Mouse (Mus musculus) adrenal gland, postnatal 25 days (tissue): ENCODE measurements around the gene P4ha1. TPM values are rescaled to one million over a fixed set of nuclear protein-coding genes. Genes with fewer than 3 reads are reported as not detected.

Experiments used
- DNase-seq: peaks from one replicate; pipeline ENCODE4 v3.0.0; 2021; ENCODE audit warnings: mixed read lengths
- total RNA-seq: library from RNA; stranded (reverse); gene quantifications from 2 replicates; pipeline ENCODE4 v1.2.3, GENCODE M21; 2021

The P4ha1 gene
- total RNA-seq, 1 experiment from 2014 or later: 30.3 TPM

GRCm38 (mm10) chr10:59323488-59324161, 529 bp downstream of the P4ha1 start:
- DNase-seq: peak; percentile 82

GRCm38 (mm10) chr10:59324311-59325165, 1.4 kb downstream of the P4ha1 start:
- DNase-seq: no peak

DNA sequence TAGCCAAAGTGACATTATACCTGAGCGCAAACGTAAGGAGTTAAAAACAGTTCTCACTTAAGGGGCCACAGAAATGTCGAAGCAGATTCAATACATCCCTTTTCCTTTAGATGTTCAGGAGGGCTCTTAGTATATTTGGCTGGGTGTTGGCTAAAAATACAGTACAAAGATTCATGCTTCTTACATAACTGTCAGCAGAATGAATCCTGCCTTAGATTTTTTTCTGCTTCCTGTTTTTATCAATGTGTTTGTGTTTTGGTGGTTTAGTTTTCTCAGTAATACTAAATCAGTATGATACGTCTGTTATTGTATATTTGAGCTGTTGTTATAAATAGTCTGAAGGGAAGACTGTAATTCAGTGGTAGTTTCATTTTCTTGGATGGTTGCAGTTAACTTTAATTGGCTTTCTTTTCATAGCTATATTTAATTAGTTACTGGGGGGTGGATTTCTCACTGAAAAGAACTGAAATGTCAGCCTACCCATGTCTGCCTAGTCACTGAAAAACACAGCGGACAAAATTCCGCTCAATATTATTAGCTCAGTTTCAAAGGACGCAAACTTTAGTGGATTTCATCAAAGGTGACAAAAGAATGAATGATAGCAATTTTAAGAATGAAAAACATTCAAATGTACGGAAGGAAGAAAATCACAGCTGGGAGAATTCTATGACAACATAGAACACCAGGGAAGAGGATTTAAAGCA, 3.7 kb downstream of the P4ha1 start:
- DNase-seq: no peak

- no peak for DNase-seq
Observed at GRCm38 (mm10) chr10:59327316-59327710, 4.2 kb downstream of the P4ha1 start.

- DNase-seq: no peak
Observed at GRCm38 (mm10) chr10:59331546-59332256, 8.6 kb downstream of the P4ha1 start.

DNA sequence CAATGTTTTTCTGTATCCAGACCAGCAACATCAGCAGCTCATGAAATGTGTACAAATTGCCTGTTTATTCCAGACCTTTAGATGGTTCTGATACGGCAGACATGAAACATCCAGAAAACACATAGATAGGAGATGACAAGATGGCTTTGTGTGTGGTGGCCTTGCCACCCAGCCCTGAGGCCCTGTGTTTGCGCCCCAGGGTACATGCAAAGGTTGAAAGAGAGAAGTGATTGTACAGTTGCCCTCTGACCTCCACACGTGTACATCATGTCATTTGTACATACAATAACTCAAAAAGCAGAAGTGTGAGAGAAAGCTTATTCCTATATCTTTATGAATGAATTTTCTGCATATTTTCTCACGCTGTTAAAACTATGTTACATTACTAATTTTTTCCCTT, 10.3 kb downstream of the P4ha1 start:
- no peak for DNase-seq

GRCm38 (mm10) chr10:59334899-59335798, 12.1 kb downstream of the P4ha1 start:
- no peak for DNase-seq

DNA sequence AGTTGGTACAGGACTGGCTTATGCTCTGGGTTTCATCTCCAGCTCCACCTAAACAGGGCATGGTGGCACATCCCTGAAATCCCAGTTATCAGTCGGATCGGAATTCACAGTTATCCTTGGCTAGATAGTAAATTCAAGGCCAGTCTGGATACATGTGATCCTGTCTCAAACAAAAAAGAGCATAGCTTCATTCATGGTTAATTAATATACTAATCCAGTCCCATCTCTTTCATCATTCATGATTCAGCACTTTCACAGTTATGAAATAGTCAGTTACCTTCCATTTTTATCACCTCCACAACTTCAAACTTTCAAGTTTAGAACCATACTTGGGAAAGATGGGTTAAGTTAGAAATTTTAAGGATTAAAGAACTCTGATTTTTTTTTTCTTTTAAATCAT, 13.0 kb downstream of the P4ha1 start:
- DNase-seq: no peak

GRCm38 (mm10) chr10:59346560-59346959, 23.5 kb downstream of the P4ha1 start:
- no peak for DNase-seq

DNA sequence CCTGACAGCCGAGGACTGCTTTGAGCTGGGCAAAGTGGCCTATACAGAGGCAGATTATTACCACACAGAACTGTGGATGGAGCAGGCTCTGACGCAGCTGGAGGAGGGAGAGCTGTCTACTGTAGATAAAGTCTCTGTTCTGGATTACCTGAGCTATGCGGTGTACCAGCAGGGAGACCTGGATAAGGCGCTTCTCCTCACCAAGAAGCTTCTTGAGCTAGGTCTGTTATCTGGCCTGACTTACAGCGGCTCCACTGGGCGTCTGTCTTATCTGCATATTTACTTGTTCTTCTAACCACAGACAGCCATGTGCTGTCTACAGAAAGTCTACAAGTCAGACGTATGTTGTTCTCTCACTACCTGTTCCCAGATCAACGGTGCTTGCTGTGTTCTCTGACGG, 25.1 kb downstream of the P4ha1 start:
- no peak for DNase-seq

DNA sequence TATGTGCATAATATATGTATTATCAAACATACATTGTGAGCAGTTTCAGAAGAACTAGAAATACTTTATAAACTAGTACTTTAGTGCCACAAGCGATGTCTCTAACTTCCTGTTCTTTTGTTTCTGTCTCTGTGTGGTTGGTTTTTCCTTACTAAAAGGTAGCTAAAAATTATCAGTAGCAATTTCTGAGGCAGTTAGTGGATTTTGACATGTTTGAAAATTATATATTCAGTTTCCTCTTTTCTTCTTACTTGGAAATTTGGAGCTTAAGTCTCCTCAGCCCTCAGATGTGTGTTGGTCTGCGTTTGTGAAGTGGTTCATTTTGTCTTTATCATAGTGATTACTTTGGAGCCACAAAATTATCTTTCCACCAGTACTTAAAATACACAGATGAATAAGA, 26.4 kb downstream of the P4ha1 start:
- DNase-seq: no peak

DNA sequence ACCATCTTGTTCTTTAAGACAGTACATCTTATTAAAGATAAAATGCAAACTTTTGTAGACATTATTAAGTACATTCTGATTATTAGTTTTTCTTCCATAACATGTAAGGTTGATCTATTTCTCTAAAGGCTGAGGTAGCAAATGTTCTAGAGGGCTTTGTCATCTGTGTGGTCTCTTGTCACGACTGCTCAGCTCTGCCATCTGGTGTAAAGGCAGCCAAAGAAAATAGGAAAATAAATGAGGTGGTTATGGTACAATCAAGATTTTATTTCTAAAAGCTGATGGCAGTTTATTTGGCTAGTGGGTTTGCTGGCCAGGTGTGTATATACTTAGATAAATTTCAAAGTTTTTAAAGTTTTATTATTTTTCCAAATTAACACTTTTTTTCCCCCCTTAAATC, 30.0 kb downstream of the P4ha1 start:
- DNase-seq: no peak

- no peak for DNase-seq
Observed at GRCm38 (mm10) chr10:59354120-59354519, 31.0 kb downstream of the P4ha1 start.

DNA sequence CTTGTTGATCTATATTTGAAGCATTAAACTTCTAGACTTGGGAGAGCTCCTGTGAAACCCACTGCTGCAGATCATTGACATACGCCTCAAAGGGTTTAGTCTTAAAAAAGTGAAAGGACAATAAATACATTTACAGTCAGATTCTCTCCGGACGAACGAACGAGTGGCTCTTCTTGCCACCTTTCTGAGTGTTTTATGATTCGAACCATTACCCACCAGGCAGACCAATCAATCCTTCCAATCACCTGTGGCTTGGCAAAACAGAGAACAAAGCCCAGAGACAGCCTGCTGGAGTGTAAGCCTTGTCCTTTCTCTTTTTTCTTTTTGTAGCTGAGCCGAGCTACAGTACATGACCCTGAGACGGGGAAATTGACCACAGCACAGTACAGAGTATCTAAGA, 31.9 kb downstream of the P4ha1 start:
- no peak for DNase-seq

GRCm38 (mm10) chr10:59358744-59359143, 35.6 kb downstream of the P4ha1 start:
- DNase-seq: no peak

GRCm38 (mm10) chr10:59363208-59363607, 40.1 kb downstream of the P4ha1 start:
- no peak for DNase-seq

DNA sequence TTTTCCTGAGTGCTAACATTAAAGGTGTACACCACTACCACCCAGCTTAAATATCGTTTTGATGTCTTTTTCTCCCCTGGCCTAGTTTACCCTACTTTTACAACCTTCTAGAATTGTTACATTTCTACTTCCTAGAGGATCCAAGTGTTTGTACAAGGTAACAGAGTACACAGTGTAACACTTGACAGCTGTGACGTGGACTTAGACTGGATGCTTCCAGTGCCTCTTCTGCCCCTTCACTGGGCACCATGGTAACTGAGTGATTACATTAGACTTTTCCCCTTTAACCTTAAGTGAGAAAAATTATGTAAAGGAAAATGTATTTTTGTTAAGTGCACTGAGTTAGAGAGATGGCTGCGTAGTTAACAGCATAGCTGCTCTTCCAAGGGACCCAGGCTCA, 41.5 kb downstream of the P4ha1 start:
- no peak for DNase-seq

- no peak for DNase-seq
Observed at GRCm38 (mm10) chr10:59365804-59366589, 42.9 kb downstream of the P4ha1 start.

DNA sequence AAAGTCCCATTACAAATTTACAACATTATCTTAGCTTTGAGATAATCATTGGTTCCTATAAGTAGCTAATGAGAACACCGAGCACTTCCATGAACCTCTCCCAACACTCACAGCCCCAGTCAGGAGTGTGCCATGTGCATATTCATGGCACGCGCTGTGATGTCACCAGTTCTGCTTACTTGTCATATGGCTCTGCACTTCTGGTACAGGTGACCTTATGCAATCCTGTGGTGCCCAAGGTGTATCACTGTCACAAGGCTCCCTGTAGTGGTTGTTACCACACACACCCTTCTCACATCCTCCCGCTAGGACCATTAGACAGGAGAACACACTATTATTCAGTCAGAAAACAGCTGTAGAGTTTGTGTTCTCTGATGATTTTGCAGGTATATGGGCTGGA, 43.6 kb downstream of the P4ha1 start:
- DNase-seq: no peak

- DNase-seq: no peak
Observed at GRCm38 (mm10) chr10:59367206-59367605, 44.1 kb downstream of the P4ha1 start.

DNA sequence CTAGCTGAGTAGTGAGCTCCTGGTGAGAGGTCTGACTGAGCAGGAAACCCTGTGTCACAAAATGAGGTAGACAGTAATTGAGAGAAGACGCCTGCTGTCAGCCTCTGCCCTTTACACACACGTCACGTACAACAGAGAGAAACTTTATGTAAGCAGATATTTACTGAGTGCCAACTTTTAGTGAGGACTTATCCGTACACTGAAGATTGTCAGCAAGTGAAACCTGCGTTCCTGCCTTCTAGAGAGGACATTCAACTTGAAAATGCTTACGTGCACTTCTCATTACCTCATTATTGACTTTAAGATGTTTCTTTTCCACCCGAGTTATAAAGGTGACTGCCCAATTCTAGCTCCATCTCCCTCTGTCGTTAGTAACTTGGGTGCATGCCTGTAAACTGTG, 45.6 kb downstream of the P4ha1 start:
- DNase-seq: no peak
